Mouse (Mus musculus): ENCODE data around the gene Hhipl1. TPM values are rescaled to one million over a fixed set of nuclear protein-coding genes. Genes with fewer than 3 reads are reported as not detected.
A peak's percentile ranks its signal among the peaks of the same experiment; 100 is the strongest.

Hhipl1 gene
- not detected in 3 replicates for total RNA-seq (2017)

GRCm38 (mm10) chr12:108305812-108306794 is at the start of gene Hhipl1:
Gene Hhipl1, plus strand, starts transcription at chr12:108306270.
- ATAC-seq (replicated peaks; ENCODE audit: insufficient number of reproducible peaks, low FRiP score, low TSS enrichment, poor library complexity, severe bottlenecking), result no peak

- ATAC-seq (replicated peaks; ENCODE audit: insufficient number of reproducible peaks, low FRiP score, low TSS enrichment, poor library complexity, severe bottlenecking), result no peak
Measured at GRCm38 (mm10) chr12:108256734-108257133, 49.3 kb upstream of the Hhipl1 start.

DNA sequence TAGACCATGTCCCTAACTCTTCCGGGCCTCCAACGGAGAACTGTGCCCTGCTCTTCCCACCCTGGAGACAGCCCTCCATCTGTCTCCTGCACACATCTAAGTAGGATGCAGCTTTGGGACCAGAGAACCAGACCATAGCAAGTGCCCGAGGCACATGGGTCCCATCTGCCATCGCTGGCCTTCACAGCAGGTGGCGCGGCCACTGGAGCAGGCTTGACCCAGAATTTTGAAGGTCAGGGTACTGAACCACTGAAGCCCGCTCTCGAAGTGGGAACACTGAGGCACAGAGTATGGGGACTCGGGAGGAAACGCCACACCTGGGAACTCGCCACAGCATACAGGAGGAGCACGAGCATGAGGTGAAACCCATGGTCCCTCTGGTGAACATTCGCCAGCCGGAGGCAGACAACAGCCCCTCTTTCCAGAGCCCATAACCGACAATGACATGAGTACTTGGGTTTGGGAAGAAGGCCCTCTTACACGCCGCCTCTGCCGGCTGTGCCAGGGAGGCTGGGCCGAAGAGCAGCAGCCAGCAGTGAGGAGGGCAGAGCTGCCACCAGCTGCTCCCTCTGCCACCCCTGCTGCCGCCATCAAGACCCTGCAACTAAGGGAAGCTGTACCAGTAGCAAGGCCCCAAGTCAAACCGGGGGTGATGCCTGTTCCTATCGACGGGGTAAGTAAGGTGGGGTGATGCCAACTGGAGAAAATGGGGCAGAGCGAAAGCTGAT is 46.6 kb upstream of the Hhipl1 start:
- no peak for ATAC-seq (replicated peaks; ENCODE audit: insufficient number of reproducible peaks, low FRiP score, low TSS enrichment, poor library complexity, severe bottlenecking)

GRCm38 (mm10) chr12:108260950-108261349 is 45.1 kb upstream of the Hhipl1 start:
- ATAC-seq (replicated peaks; ENCODE audit: insufficient number of reproducible peaks, low FRiP score, low TSS enrichment, poor library complexity, severe bottlenecking), result no peak

GRCm38 (mm10) chr12:108264918-108265317 is 41.2 kb upstream of the Hhipl1 start:
- ATAC-seq (replicated peaks; ENCODE audit: insufficient number of reproducible peaks, low FRiP score, low TSS enrichment, poor library complexity, severe bottlenecking), result no peak

- no peak for ATAC-seq (replicated peaks; ENCODE audit: insufficient number of reproducible peaks, low FRiP score, low TSS enrichment, poor library complexity, severe bottlenecking)
Measured at GRCm38 (mm10) chr12:108265831-108266619, 40.0 kb upstream of the Hhipl1 start.

DNA sequence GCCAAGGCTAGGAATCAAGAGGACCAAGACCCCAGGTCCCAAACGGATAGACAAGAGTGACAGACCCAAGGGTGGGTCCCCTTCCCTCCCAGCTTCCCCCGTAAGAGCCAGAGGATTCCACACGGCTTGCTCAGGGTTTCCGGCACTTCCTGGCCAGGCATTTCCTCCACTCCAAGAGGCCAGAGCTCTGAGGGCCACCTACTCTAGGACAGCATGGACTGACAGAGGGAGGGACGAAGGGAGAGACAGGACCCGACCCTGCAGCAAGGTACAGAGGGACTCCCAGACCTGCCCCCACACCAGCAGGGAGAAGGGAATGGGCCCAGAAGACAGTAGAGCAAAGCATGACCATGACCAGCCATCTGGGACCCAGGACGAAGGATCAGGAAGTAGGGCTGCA is 38.4 kb upstream of the Hhipl1 start:
- ATAC-seq (replicated peaks; ENCODE audit: insufficient number of reproducible peaks, low FRiP score, low TSS enrichment, poor library complexity, severe bottlenecking), result no peak

DNA sequence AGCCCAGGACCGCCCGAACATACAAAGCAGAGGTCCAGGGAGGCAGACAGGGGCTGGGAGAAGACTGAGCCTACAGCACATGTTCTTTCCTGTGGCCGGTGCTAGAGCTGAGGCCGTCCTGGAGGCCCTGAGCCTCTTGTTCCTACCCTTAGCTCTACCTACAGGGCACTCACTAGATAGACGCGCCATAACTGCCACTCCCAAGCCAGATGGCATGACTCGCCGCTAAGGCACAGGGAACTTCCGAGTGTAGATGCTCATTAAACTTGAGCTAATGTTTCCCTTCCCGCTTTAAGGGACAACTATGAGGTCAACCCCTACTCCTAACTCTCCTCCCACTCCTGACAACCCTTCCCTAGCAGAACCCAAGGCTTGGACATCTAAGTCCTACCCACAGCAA is 37.1 kb upstream of the Hhipl1 start:
- ATAC-seq (replicated peaks; ENCODE audit: insufficient number of reproducible peaks, low FRiP score, low TSS enrichment, poor library complexity, severe bottlenecking), result no peak

- ATAC-seq (replicated peaks; ENCODE audit: insufficient number of reproducible peaks, low FRiP score, low TSS enrichment, poor library complexity, severe bottlenecking), result no peak
Measured at GRCm38 (mm10) chr12:108269699-108270098, 36.4 kb upstream of the Hhipl1 start.

GRCm38 (mm10) chr12:108270240-108270919 is 35.7 kb upstream of the Hhipl1 start:
- no peak for ATAC-seq (replicated peaks; ENCODE audit: insufficient number of reproducible peaks, low FRiP score, low TSS enrichment, poor library complexity, severe bottlenecking)

DNA sequence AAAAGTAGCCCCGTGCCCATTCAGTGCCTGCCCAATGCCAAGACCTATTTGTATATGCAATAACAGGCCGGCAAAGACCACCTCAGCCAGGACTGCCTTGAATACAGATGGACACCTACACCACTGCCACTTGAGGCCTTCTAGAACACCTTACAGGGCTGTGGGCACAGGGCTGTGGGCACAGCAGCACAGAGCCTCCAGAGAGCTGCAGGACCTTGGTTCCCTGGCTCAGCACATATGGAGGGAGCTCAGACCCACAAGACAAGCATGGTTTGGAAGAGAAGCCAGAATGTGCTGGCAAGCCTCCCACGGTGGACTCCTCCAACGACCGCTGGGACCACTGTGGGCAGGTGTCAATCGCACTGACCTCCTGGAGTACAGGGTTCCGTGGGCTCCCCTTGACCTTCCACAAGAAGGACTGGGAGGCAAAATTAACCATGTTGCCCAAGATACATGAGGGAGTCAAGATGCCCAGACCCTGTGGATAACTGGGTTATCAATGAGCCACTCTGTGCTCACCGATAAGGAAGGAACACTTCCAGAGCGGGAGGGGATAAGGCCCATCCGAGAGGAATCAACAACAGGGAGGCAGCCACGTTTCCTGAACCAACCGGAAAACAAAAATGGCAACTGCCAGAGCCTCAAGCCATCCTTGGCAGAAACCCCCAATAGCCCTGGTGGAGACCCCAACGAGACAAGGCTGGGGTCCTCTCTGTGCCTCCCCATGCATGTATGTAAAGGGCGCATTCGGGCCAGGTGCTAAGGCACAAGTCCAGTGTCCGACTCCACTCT is 34.5 kb upstream of the Hhipl1 start:
- no peak for ATAC-seq (replicated peaks; ENCODE audit: insufficient number of reproducible peaks, low FRiP score, low TSS enrichment, poor library complexity, severe bottlenecking)

DNA sequence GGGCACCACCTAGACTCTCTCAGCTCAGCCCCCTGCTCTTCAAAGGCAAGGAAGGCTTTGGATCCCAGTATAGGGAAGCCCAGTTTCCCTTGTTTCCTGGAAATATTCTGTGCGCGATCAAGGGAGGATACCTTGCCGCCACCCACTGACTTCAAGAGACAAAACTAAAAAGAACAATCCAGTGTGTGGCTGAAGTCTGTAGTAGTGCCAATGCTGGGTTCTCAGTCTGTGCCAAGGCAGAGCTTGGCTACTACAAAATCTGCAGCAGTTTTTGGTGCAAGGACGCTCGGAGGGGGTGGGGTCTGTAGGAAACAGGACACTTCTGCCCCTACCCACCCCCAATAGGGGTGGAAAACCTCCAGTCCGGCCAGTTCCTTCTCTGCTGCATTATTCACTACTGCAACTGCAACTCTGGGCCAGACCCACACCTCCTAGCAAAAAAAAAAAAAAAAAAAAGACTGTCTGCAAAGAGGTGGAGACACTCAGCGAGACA is 33.9 kb upstream of the Hhipl1 start:
- no peak for ATAC-seq (replicated peaks; ENCODE audit: insufficient number of reproducible peaks, low FRiP score, low TSS enrichment, poor library complexity, severe bottlenecking)

- no peak for ATAC-seq (replicated peaks; ENCODE audit: insufficient number of reproducible peaks, low FRiP score, low TSS enrichment, poor library complexity, severe bottlenecking)
Measured at GRCm38 (mm10) chr12:108273466-108274312, 32.4 kb upstream of the Hhipl1 start.

DNA sequence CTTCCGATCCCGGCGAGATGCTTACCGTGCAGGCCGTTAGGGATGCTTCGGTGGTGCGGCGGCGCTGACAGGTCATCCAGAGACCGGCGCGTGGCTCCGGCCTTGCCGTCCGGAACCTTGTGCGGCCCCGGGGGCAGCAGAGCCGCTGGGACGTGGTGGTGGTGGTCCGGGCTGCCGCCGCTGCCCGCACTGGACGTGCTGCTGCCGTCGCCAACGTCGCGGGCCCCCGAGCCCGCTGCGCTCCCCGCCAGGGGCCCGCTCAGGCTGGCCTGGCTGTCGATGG is 31.8 kb upstream of the Hhipl1 start:
- ATAC-seq (replicated peaks; ENCODE audit: insufficient number of reproducible peaks, low FRiP score, low TSS enrichment, poor library complexity, severe bottlenecking), result no peak

GRCm38 (mm10) chr12:108274661-108275507 is 31.2 kb upstream of the Hhipl1 start, which contains the start of gene Ccdc85c:
Gene Ccdc85c, minus strand, starts transcription at chr12:108275425.
- no peak for ATAC-seq (replicated peaks; ENCODE audit: insufficient number of reproducible peaks, low FRiP score, low TSS enrichment, poor library complexity, severe bottlenecking)

GRCm38 (mm10) chr12:108275508-108275890 is 30.6 kb upstream of the Hhipl1 start:
- ATAC-seq (replicated peaks; ENCODE audit: insufficient number of reproducible peaks, low FRiP score, low TSS enrichment, poor library complexity, severe bottlenecking), result peak; percentile 49

Data from monocyte, adult 5-6 weeks (primary cell).